Mouse (Mus musculus) adrenal gland, adult 8-10 months (tissue): ENCODE results near the gene Faiml. TPM values are rescaled to one million over a fixed set of nuclear protein-coding genes. Genes with fewer than 3 reads are reported as not detected.

Experiments used
- total RNA-seq, 4 experiments: library from RNA; stranded (reverse); gene quantifications; 2 replicates each; pipeline ENCODE4 v1.2.4; 2022

Faiml gene
- total RNA-seq, 4 experiments from 2014 or later: not detected

Other genes starting within 250 kb of the Faiml start
- gene Gm1123, start 201.5 kb downstream of the Faiml start, total RNA-seq: not detected
- gene Pik3cb, start 96.6 kb downstream of the Faiml start, total RNA-seq: 10 to 100 TPM; 18.7 to 22.3 (median 19.9) TPM
- gene Cep70, start 6.1 kb upstream of the Faiml start, total RNA-seq: 10 to 100 TPM in 2 of 4 experiments, 1 to 10 TPM in 2; 8.2 to 18.2 (median 12.7) TPM
- gene Esyt3, start 121.3 kb upstream of the Faiml start, total RNA-seq: 1 to 10 TPM in 2 of 4 experiments, under 1 TPM in 2; 0.78 to 1.6 (median 1.0) TPM
- gene Mras, start 200.1 kb upstream of the Faiml start, total RNA-seq: 100 to 1,000 TPM in 2 of 4 experiments, 10 to 100 TPM in 2; 57.5 to 105 (median 81.7) TPM
- not detected for gene Nme9, start 214.2 kb upstream of the Faiml start, total RNA-seq